Mouse (Mus musculus) forebrain, embryonic 16.5 days (tissue): ENCODE measurements around the gene C2cd2l. TPM values are rescaled to one million over a fixed set of nuclear protein-coding genes. Genes with fewer than 3 reads are reported as not detected.

Experiments
- ATAC-seq: fragments of 200-750 bp; cut with Nextera tagmentation; 2 replicates; pipeline ENCODE4 v1.8.0; 2017; ENCODE audit warnings: mild to moderate bottlenecking, moderate library complexity
- H3K27ac ChIP-seq: fragments of 300-500 bp; sonication (generic); 2 replicates; pipeline ENCODE4 v1.5.1; 2014; ENCODE audit warnings: low read length, control low read depth
- H3K27me3 ChIP-seq: fragments of 300-500 bp; sonication (generic); replicated peaks from 2 replicates; pipeline ENCODE4 v1.6.1; 2014; ENCODE audit warnings: low read length; ENCODE audit not compliant: control insufficient read depth, insufficient read depth
- H3K36me3 ChIP-seq: fragments of 300-500 bp; sonication (generic); 2 replicates; pipeline ENCODE4 v1.6.1; 2014; ENCODE audit not compliant: control insufficient read depth, insufficient read depth
- H3K4me1 ChIP-seq: fragments of 300-500 bp; sonication (generic); replicated peaks from 2 replicates; pipeline ENCODE4 v1.6.1; 2014; ENCODE audit warnings: low read length; ENCODE audit not compliant: control insufficient read depth, insufficient read depth
- H3K4me2 ChIP-seq: fragments of 300-500 bp; sonication (generic); 2 replicates; pipeline ENCODE4 v1.6.1; 2014; ENCODE audit warnings: mild to moderate bottlenecking, low read length, control low read depth
- H3K4me3 ChIP-seq: fragments of 300-500 bp; sonication (generic); replicated peaks from 2 replicates; pipeline ENCODE4 v1.5.1; 2014; ENCODE audit warnings: mild to moderate bottlenecking, low read length, control low read depth
- H3K9ac ChIP-seq: fragments of 300-500 bp; sonication (generic); replicated peaks from 2 replicates; pipeline ENCODE4 v1.6.1; 2014; ENCODE audit warnings: low read depth, low read length, control low read depth
- H3K9me3 ChIP-seq: fragments of 300-500 bp; sonication (generic); 2 replicates; pipeline ENCODE4 v1.6.1; 2016; ENCODE audit warnings: low read length; ENCODE audit not compliant: control insufficient read depth
- WGBS: fragments of 180-500 bp; shearing (Covaris S2); extraction: QIAGEN DNeasy Blood & Tissue Kit; methylation state at CpG from one replicate; pipeline ENCODE4 v1.1.7; 2014; 5-methylcytosine and 5-hydroxymethylcytosine counted together
- microRNA-seq: library from miRNA; unstranded; fragments of <30 nt; microRNA quantifications from one replicate; pipeline ENCODE4, GENCODE M21; 2017
- polyA plus RNA-seq: library from polyadenylated mRNA; unstranded; fragments of >200 nt; fragmentation: Nextera tagmentation; extraction: Ambion mirVana; gene quantifications from 2 replicates; pipeline ENCODE4 v1.2.1, GENCODE M21; 2015

The C2cd2l gene
- polyA plus RNA-seq, 1 experiment from 2014 or later: 31.4 TPM

DNA sequence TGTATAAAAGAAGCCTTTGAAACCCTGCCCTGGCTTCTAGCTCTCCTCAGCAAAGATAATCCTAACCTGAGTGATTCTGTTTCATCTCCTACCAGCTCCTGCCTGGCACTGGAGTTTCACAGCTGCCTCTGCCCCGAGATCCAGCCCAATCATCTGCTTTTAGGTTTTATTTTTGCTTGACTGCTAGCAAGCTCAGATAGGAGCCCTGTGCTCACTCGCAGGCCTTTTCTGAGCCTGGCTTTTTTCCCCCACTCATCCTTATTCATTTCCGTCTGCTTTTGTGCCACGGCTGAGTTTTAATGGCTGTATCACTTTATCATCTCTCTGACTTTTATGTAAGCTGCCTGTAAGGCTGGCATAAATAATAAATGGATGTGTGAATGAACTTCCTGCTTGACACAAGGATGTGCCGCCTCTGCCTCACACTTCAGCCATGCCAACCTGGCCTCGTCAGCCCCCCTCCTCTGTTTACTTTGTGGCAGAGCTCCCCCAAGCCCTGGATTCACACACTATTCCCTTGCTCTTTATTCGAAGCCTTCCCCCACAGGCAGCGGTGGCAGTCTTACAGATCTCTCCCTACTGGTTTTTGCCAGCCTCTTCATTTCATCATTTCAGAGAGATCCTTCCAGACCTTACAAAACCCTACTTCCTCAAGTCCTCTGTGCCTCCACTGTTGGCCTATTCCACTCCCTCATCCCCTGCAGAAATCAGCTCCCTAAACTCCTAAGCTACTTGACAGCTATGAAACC is 53.4 kb downstream of the C2cd2l start:
- no peak overlapping the region; the same call in 1 of the 2 replicates for H3K4me2 ChIP-seq
- no peak overlapping the region for H3K4me3 ChIP-seq
- peak overlapping the region; percentile 20 for H3K27ac ChIP-seq
- ATAC-seq: no peak
- H3K9me3 ChIP-seq: peaks cover 3% of the 10 kb centered on the region; the same call in 1 of the 2 replicates
- H3K36me3 ChIP-seq: no peaks in the 10 kb centered on the region
- no peaks in the 10 kb centered on the region for H3K27me3 ChIP-seq
- 54% methylated on average over 8 of the region's 8 CpGs for WGBS
- H3K9ac ChIP-seq: peak overlapping the region; percentile 30
- peaks cover 20% of the 10 kb centered on the region for H3K4me1 ChIP-seq

DNA sequence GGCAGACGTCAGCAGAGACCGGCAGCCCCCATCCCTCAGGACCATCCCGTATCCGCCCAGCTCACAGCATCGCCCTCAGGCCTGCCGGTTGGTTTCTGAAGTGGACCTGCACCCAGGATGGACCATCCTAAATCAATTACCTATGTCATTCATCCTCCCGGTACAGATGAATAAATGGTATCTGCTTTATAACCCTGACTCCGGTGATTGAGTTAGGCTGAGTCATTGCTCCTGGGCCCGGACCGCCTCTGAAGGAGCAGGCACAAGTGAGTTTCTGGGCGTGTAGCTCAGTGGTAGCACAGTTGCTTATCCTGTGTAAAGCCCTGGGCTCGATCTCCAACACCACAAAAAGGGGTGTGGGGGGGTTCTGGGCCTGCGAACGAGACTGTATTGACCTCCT is 58.7 kb downstream of the C2cd2l start:
- Histone ChIP-seq H3K27me3 (no peaks in the 10 kb centered on the region), H3K4me2 (no peak overlapping the region), H3K4me1 (peaks cover 2% of the 10 kb centered on the region; the same call in 1 of the 2 replicates), H3K36me3 (no peaks in the 10 kb centered on the region), H3K9ac (no peak overlapping the region), H3K9me3 (no peaks in the 10 kb centered on the region), H3K27ac (no peak overlapping the region), H3K4me3 (no peak overlapping the region)
- no peak for ATAC-seq
- 88% methylated on average over 14 of the region's 14 CpGs for WGBS

Small RNA genes lying within 50 kb of the gene (microRNA-seq; reads per million reads assigned to microRNA genes)
- not detected for gene Gm44335

Other genes starting within 250 kb of the C2cd2l start
- gene Mfrp, start 218.6 kb downstream of the C2cd2l start, polyA plus RNA-seq: 0.12 TPM in 1 of 2 replicates, not detected in the other
- gene C1qtnf5, start 213.0 kb downstream of the C2cd2l start, polyA plus RNA-seq: 2.3 and 2.7 TPM in 2 replicates
- 0.15 and 0.16 TPM in 2 replicates for gene Gm49380, start 206.8 kb downstream of the C2cd2l start, polyA plus RNA-seq
- 33.4 and 43.2 TPM in 2 replicates for gene Rnf26, start 206.8 kb downstream of the C2cd2l start, polyA plus RNA-seq
- gene Mcam, start 185.8 kb downstream of the C2cd2l start, polyA plus RNA-seq: 12.9 and 15.0 TPM in 2 replicates
- gene Cbl, start 86.2 kb downstream of the C2cd2l start, polyA plus RNA-seq: 26.3 and 27.1 TPM in 2 replicates
- gene Ccdc153, start 79.6 kb downstream of the C2cd2l start, polyA plus RNA-seq: 0.48 TPM in 1 of 2 replicates, not detected in the other
- 0.53 and 0.73 TPM in 2 replicates for gene Pdzd3, start 68.8 kb downstream of the C2cd2l start, polyA plus RNA-seq
- 4.3 and 5.2 TPM in 2 replicates for gene Nlrx1, start 51.7 kb downstream of the C2cd2l start, polyA plus RNA-seq
- 16.9 and 21.8 TPM in 2 replicates for gene Abcg4, start 31.7 kb downstream of the C2cd2l start, polyA plus RNA-seq
- 34.1 and 35.6 TPM in 2 replicates for gene Hinfp, start 14.6 kb downstream of the C2cd2l start, polyA plus RNA-seq
- gene Dpagt1, start 5.7 kb upstream of the C2cd2l start, polyA plus RNA-seq: 35.2 and 35.7 TPM in 2 replicates
- 182 and 199 TPM in 2 replicates for gene H2afx, start 14.4 kb upstream of the C2cd2l start, polyA plus RNA-seq
- 64.3 and 64.7 TPM in 2 replicates for gene Hmbs, start 23.9 kb upstream of the C2cd2l start, polyA plus RNA-seq
- gene Vps11, start 41.4 kb upstream of the C2cd2l start, polyA plus RNA-seq: 46.5 and 47.0 TPM in 2 replicates
- gene Hyou1, start 59.2 kb upstream of the C2cd2l start, polyA plus RNA-seq: 26.3 and 27.2 TPM in 2 replicates
- 38.4 and 41.6 TPM in 2 replicates for gene Slc37a4, start 76.6 kb upstream of the C2cd2l start, polyA plus RNA-seq
- 901 and 949 TPM in 2 replicates for gene Rps25, start 86.9 kb upstream of the C2cd2l start, polyA plus RNA-seq
- 322 and 334 TPM in 2 replicates for gene Trappc4, start 87.3 kb upstream of the C2cd2l start, polyA plus RNA-seq
- gene Ccdc84, start 98.3 kb upstream of the C2cd2l start, polyA plus RNA-seq: 36.8 and 41.1 TPM in 2 replicates
- gene Foxr1, start 120.9 kb upstream of the C2cd2l start, polyA plus RNA-seq: not detected in 2 replicates
- not detected in 2 replicates for gene Upk2, start 134.7 kb upstream of the C2cd2l start, polyA plus RNA-seq
- gene Bcl9l, start 162.5 kb upstream of the C2cd2l start, polyA plus RNA-seq: 13.8 and 15.0 TPM in 2 replicates
- not detected in 2 replicates for gene Cxcr5, start 241.6 kb upstream of the C2cd2l start, polyA plus RNA-seq